ENCODE assay signal across 8 mouse cellular contexts in the genomic region with DNA sequence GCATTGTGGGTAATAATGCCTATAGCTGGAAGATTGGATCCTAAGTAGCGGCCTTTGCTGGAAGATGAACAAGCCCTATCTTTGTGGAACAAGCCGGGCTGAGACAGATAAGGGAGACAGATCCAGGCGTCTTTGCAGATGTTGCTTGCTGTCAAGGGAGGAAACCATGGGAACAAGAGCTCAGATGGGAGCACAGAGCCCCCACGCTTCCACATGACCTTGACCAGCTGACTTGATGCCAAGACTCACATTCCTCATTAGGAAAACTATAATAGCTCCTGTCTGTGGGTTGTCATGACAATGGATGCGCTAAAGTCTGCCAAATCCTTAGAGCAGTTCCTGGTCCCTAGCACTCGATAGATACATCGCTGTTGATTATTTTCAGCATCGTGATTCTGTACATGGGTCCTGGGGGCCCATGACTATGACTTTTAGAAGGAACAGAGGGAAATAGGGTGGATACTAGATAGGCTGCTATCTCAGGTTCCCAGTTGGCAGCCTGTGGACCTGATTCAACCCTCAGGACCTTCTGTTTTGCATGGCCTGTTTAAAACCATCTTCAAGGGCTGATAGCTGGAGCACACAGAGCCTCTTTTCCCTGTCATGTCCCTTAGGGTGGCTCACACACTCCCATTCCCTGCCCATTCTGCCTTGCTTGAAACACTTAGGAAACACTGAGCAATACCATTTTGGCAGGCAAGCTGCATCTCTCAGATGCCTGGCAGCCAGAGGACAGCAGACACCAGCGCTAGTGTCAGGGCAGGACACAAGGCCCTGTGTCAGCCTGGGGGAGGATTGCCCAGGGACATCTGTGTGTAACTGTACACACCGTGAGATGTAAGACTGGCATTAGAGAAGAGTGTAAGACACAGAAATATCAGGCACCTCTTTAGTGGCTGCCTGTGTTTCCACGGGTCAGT. TPM values are rescaled to one million over a fixed set of nuclear protein-coding genes. Genes with fewer than 3 reads are reported as not detected.
DNase-seq lines count a peak whose midpoint lies in the region; ATAC-seq lines count a peak whose summit lies in the region.

No protein-coding gene starts in this region.

- H3K9me3 ChIP-seq in megakaryocyte, embryonic 14.5 days = no peaks in the 10 kb centered on the region

- H3K36me3 ChIP-seq in megakaryocyte, embryonic 14.5 days (replicated peaks; ENCODE audit: low read length) = no peaks in the 10 kb centered on the region

- DNase-seq in adrenal gland, postnatal 14 days = peak; percentile 50
- DNase-seq in adrenal gland, adult 2 months = no peak
- peak; percentile 49 to 58 for DNase-seq in layer of hippocampus, postnatal 36 days
- DNase-seq in skeletal muscle tissue, adult 2 months (ENCODE audit: low read depth, low spot score) = peak; percentile 47
- DNase-seq in thymus, adult 18-20 months = no peak
- no peak for DNase-seq in urinary bladder, adult 2 months (ENCODE audit: low spot score)

- H3K4me3 ChIP-seq in megakaryocyte, embryonic 14.5 days (replicated peaks) = peak overlapping the region; percentile 59

- no peak for ATAC-seq in megakaryocyte, adult 5-6 weeks (ENCODE audit: poor library complexity, severe bottlenecking)

- H3K4me1 ChIP-seq in megakaryocyte, embryonic 14.5 days = peaks cover 50% of the 10 kb centered on the region

- H3K27me3 ChIP-seq in megakaryocyte, embryonic 14.5 days (replicated peaks) = peaks cover 21% of the 10 kb centered on the region

RNA-seq across cellular contexts. Expression of a gene that starts 11.9 kb away (rescaled TPM):
- 4.0 and 4.7 TPM in 2 replicates for total RNA-seq in adrenal gland, postnatal 14 days (2021)
- 1 to 10 TPM; 5.0 to 6.7 TPM for total RNA-seq in adrenal gland, adult 2 months (2021)
- polyA plus RNA-seq in adrenal gland, adult 2 months (2012; rRNA removed) = 7.2 and 10.0 TPM in 2 replicates
- polyA plus RNA-seq in megakaryocyte, embryonic 14.5 days (2012; ENCODE audit: insufficient read depth, low replicate concordance) = 0.26 TPM in 1 of 2 replicates, not detected in the other
- total RNA-seq in megakaryocyte, adult 5-6 weeks (2015) = 1.3 and 2.5 TPM in 2 replicates
- total RNA-seq in megakaryocyte, adult 5-6 weeks (2017) = 1.1 and 1.5 TPM in 2 replicates
- total RNA-seq in layer of hippocampus, postnatal 36 days (2021) = 1 to 10 TPM; 2.3 to 5.5 TPM
- 3.9 and 6.0 TPM in 2 replicates for polyA plus RNA-seq in urinary bladder, adult 2 months (2012; rRNA removed)

RNA-seq across cellular contexts. Expression of a gene that starts 12.8 kb away (rescaled TPM):
- 2.1 and 3.3 TPM in 2 replicates for total RNA-seq in adrenal gland, postnatal 14 days (2021)
- 10 to 100 TPM in 1 of 2 experiments, 1 to 10 TPM in 1; 1.7 to 24.2 TPM for total RNA-seq in adrenal gland, adult 2 months (2021)
- polyA plus RNA-seq in adrenal gland, adult 2 months (2012; rRNA removed) = 15.5 and 32.0 TPM in 2 replicates
- polyA plus RNA-seq in megakaryocyte, embryonic 14.5 days (2012; ENCODE audit: insufficient read depth, low replicate concordance) = 0.38 TPM in 1 of 2 replicates, not detected in the other
- total RNA-seq in megakaryocyte, adult 5-6 weeks (2015) = 3.0 and 4.5 TPM in 2 replicates
- total RNA-seq in megakaryocyte, adult 5-6 weeks (2017) = 3.9 and 4.3 TPM in 2 replicates
- 1 to 10 TPM; 3.1 to 3.6 TPM for total RNA-seq in layer of hippocampus, postnatal 36 days (2021)
- polyA plus RNA-seq in urinary bladder, adult 2 months (2012; rRNA removed) = 24.0 and 26.4 TPM in 2 replicates

RNA-seq across cellular contexts. Expression of a gene that starts 23.9 kb away (rescaled TPM):
- 15.9 and 16.6 TPM in 2 replicates for total RNA-seq in adrenal gland, postnatal 14 days (2021)
- 1 to 10 TPM; 6.0 to 9.5 TPM for total RNA-seq in adrenal gland, adult 2 months (2021)
- 6.9 and 12.5 TPM in 2 replicates for polyA plus RNA-seq in adrenal gland, adult 2 months (2012; rRNA removed)
- polyA plus RNA-seq in megakaryocyte, embryonic 14.5 days (2012; ENCODE audit: insufficient read depth, low replicate concordance) = 15.4 and 20.1 TPM in 2 replicates
- 28.0 and 28.7 TPM in 2 replicates for total RNA-seq in megakaryocyte, adult 5-6 weeks (2015)
- total RNA-seq in megakaryocyte, adult 5-6 weeks (2017) = 22.3 and 27.9 TPM in 2 replicates
- total RNA-seq in layer of hippocampus, postnatal 36 days (2021) = 10 to 100 TPM; 12.8 to 13.5 TPM
- polyA plus RNA-seq in urinary bladder, adult 2 months (2012; rRNA removed) = 13.3 and 16.8 TPM in 2 replicates

RNA-seq across cellular contexts. Expression of a gene that starts 51.9 kb away (rescaled TPM):
- 2.0 and 4.9 TPM in 2 replicates for total RNA-seq in adrenal gland, postnatal 14 days (2021)
- 1 to 10 TPM; 1.6 to 3.0 TPM for total RNA-seq in adrenal gland, adult 2 months (2021)
- 4.2 and 4.3 TPM in 2 replicates for polyA plus RNA-seq in adrenal gland, adult 2 months (2012; rRNA removed)
- polyA plus RNA-seq in megakaryocyte, embryonic 14.5 days (2012; ENCODE audit: insufficient read depth, low replicate concordance) = 0.53 and 20.4 TPM in 2 replicates
- 129 and 136 TPM in 2 replicates for total RNA-seq in megakaryocyte, adult 5-6 weeks (2015)
- 84.4 and 95.0 TPM in 2 replicates for total RNA-seq in megakaryocyte, adult 5-6 weeks (2017)
- total RNA-seq in layer of hippocampus, postnatal 36 days (2021) = under 1 TPM; 0.66 to 0.82 TPM
- polyA plus RNA-seq in urinary bladder, adult 2 months (2012; rRNA removed) = 5.0 and 7.6 TPM in 2 replicates

Comparison
In these comparisons a context has a peak if more than half of its experiments do, and no peak if none do; other contexts are left out.
1. DNase-seq: peak in adrenal gland, postnatal 14 days (single experiment), layer of hippocampus, postnatal 36 days (2 of 2) and skeletal muscle tissue, adult 2 months (single experiment); none in adrenal gland, adult 2 months (single experiment), thymus, adult 18-20 months (0 of 2) and urinary bladder, adult 2 months (single experiment).